8 mouse cellular contexts compared by ENCODE assay signal in the genomic region with DNA sequence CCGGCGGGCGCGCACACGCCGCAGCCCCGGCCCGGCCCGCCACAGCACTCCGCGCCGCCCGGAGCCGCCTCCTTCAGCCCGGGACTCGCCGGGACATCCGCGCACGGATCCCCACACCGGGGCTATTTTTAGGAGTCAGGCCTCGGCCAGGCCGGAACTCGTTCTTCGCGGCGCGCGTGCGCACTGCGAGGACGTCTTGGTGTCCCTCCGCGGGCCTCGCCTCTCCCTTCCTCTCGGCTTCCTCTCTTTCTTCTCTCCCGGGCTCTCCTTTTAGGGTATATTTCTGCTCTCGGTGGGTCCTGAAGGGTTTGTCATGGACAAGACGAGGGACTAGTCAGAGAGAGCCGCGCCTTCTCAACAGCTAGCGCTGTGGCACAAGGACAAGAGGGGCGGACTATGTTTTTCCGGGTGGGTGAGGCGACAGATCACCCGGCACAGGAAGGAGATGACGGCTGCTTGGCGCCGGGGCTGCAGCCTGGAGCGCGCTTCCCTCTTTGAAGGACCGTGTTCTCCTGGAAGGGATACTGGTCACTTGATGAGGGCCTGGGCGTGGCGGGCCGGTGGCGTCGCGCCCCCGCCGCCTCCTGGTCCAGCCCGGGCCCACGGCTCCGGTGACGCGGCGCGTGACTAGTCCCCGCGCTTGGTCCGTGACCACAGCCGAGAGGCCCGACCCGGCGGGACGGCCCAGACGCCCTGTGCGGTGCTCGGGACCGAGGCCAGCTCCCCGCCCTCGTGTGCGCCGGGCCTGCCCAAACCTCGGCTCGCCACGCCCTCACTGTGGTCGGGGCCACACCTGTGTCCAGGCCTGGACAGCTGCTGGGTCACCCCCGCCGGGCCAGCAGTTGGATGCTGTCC. TPM values are rescaled to one million over a fixed set of nuclear protein-coding genes. Genes with fewer than 3 reads are reported as not detected.
A peak's percentile ranks its signal among the peaks of the same experiment; 100 is the strongest.
DNase-seq lines count a peak whose midpoint lies in the region; ATAC-seq and TF ChIP-seq lines count a peak whose summit lies in the region.

A gene (minus strand): TSS at position 130 of the 855 bp plus-strand sequence.

- POLR2A ChIA-PET in Patski (lab: Charles Lee) = interaction anchor here (0.9 to 1.6 kb wide), 4 partner anchors 12 to 177 kb away, joined by 3 to 6 read pairs (median 4); no protein-coding TSS in a partner anchor

- peak; percentile 78 for DNase-seq in Patski (ENCODE audit: low read depth, low spot score)
- DNase-seq in cerebellum, postnatal 14 days = peak; percentile 98
- peak; percentile 93 to 95 for DNase-seq in frontal cortex, postnatal 14 days (ENCODE audit: low spot score in 2 of 2)
- peak; percentile 96 to 98 for DNase-seq in layer of hippocampus, postnatal 25 days (ENCODE audit: extremely low spot score in 1 of 2, low spot score in 1 of 2)
- peak; percentile 95 for DNase-seq in lung, postnatal 25 days (ENCODE audit: low spot score)
- peak; percentile 95 for DNase-seq in retina, embryonic 14.5 days (ENCODE audit: low spot score)
- peak; percentile 97 for DNase-seq in thymus, postnatal 4 days

- H3K9me3 ChIP-seq in hindbrain, embryonic 13.5 days = no peaks in the 10 kb centered on the region

- peaks cover 23% of the 10 kb centered on the region for H3K4me1 ChIP-seq in hindbrain, embryonic 13.5 days (replicated peaks)

- H3K36me3 ChIP-seq in hindbrain, embryonic 13.5 days = no peaks in the 10 kb centered on the region

- peak within 1 kb of the TSS; percentile 93 for H3K4me3 ChIP-seq in hindbrain, embryonic 13.5 days

- CTCF ChIA-PET in Patski (lab: Charles Lee) = interaction anchor here (1.1 to 1.6 kb wide), 2 partner anchors 10 to 12 kb away, joined by 3 to 4 read pairs; no protein-coding TSS in a partner anchor

- WGBS in hindbrain, embryonic 13.5 days = under 1% methylated on average over 78 of the region's 89 CpGs

- H3K27ac ChIP-seq in hindbrain, embryonic 13.5 days = peak within 1 kb of the TSS; percentile 100

- in situ Hi-C loops in Patski (cut with MboI; ENCODE audit: low pct_unique_long_range_greater_than_20kb) = loop anchor here (5.0 kb wide), 1 partner anchor 174 kb away; no protein-coding TSS in a partner anchor

- H3K9ac ChIP-seq in hindbrain, embryonic 13.5 days = peak within 1 kb of the TSS; percentile 98

- peak; percentile 84 for ATAC-seq in Patski
- peak; percentile 94 for ATAC-seq in hindbrain, embryonic 13.5 days (ENCODE audit: low FRiP score)

- no peak for TF ChIP-seq CTCF in Patski (IDR thresholded peaks at IDR 0.05)

- peak within 1 kb of the TSS; percentile 91 for H3K4me2 ChIP-seq in hindbrain, embryonic 13.5 days

- no peaks in the 10 kb centered on the region for H3K27me3 ChIP-seq in Patski
- H3K27me3 ChIP-seq in hindbrain, embryonic 13.5 days = no peaks in the 10 kb centered on the region

RNA-seq across cellular contexts. Expression of the gene that starts here (rescaled TPM):
- polyA plus RNA-seq in Patski (2021) = 48.0 TPM
- polyA plus RNA-seq in hindbrain, embryonic 13.5 days (2015; fragmentation: Nextera tagmentation; extraction: Ambion mirVana) = 36.9 and 37.8 TPM in 2 replicates
- total RNA-seq in layer of hippocampus, postnatal 25 days (2021) = 100 to 1,000 TPM; 137 to 159 TPM

Comparison
In these comparisons a context has a peak if more than half of its experiments do, and no peak if none do; other contexts are left out.
1. Peak in every context shown above with its lines: DNase-seq, ATAC-seq, H3K4me3 ChIP-seq and H3K27ac ChIP-seq.